Mouse (Mus musculus): ENCODE data around the gene Cfap206.

DNA sequence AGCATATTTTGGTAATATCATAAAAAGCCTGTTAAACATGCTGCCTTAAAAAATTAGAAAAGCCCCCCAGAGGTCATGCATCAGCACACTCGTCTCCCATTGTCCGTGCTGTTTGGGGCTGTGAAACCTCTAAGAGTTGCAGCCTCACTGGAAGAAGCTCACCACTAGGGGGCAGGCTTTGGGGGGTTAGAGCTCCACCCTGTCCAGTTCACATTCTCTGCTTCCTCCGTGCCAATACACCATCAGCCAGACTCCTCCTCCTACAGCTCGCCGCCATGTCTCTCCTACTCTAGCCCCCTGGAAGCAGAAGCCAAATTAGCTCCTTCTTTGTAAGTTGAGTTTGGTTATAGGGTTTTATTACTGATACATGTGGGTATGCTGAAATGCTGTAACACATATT, 28.5 kb downstream of the Cfap206 start:
- TF ChIP-seq CTCF (IDR thresholded peaks at IDR 0.05; ENCODE audit: insufficient read depth, low read length) (peak; percentile 74), POLR2A (IDR thresholded peaks at IDR 0.05; ENCODE audit: borderline replicate concordance, extremely low read depth, low read depth, low read length) (no peak)
